Mouse (Mus musculus) MEL (cell line): Measurements from ENCODE around the gene Chkb. TPM values are rescaled to one million over a fixed set of nuclear protein-coding genes. Genes with fewer than 3 reads are reported as not detected.

Source experiments
- DNase-seq: peaks from one replicate; pipeline ENCODE4 v3.0.0; 2011; ENCODE audit warnings: low read depth, low spot score
- H3K27ac ChIP-seq: 2 replicates; pipeline ENCODE4 v1.5.1; 2012; ENCODE audit warnings: low read depth, mild to moderate bottlenecking, control low read depth, low read length, moderate library complexity; ENCODE audit not compliant: control insufficient read depth
- H3K27me3 ChIP-seq, 2 experiments: fragments of 150-350 bp in 1 of 2; sonication (generic) in 1 of 2; 2 replicates each; pipeline ENCODE4 v1.6.1; 2012; ENCODE audit warnings: low read length in 2 of 2, mild to moderate bottlenecking in 2 of 2, improper control_type of control experiment in 1 of 2, moderate library complexity in 1 of 2; ENCODE audit not compliant: insufficient read depth in 2 of 2, control insufficient read depth in 1 of 2
- H3K36me3 ChIP-seq, 2 experiments: 2 replicates each; pipeline ENCODE4 v1.6.1; 2012 to 2014; ENCODE audit warnings: low read length in 2 of 2, improper control_type of control experiment in 1 of 2, inconsistent platforms in 1 of 2, mild to moderate bottlenecking in 1 of 2; ENCODE audit not compliant: insufficient read depth in 2 of 2, control insufficient read depth in 1 of 2
- H3K4me1 ChIP-seq, 2 experiments: fragments of 150-350 bp in 1 of 2; sonication (generic) in 1 of 2; 2 replicates each; pipeline ENCODE4 v1.6.1; 2012; ENCODE audit warnings: low read length in 2 of 2, improper control_type of control experiment in 1 of 2, mild to moderate bottlenecking in 1 of 2; ENCODE audit not compliant: insufficient read depth in 2 of 2, control insufficient read depth in 1 of 2
- H3K4me3 ChIP-seq, 2 experiments: fragments of 150-350 bp in 1 of 2; sonication (generic) in 1 of 2; 2 replicates each; pipeline ENCODE4 v1.5.1; 2012; ENCODE audit warnings: low read depth in 2 of 2, low read length in 2 of 2, mild to moderate bottlenecking in 2 of 2, moderate library complexity in 2 of 2, control low read depth in 1 of 2, improper control_type of control experiment in 1 of 2; ENCODE audit not compliant: control insufficient read depth in 1 of 2, insufficient read depth in 1 of 2
- H3K79me2 ChIP-seq: 2 replicates; pipeline ENCODE4 v1.6.1; 2012; ENCODE audit warnings: mild to moderate bottlenecking, low read length, moderate library complexity; ENCODE audit not compliant: control insufficient read depth, poor library complexity, insufficient read depth
- H3K9ac ChIP-seq: 2 replicates; pipeline ENCODE4 v1.6.1; 2012; ENCODE audit warnings: low read depth, mild to moderate bottlenecking, control low read depth, low read length, moderate library complexity; ENCODE audit not compliant: control insufficient read depth, poor library complexity, severe bottlenecking
- H3K9me3 ChIP-seq: fragments of 150-350 bp; sonication (generic); replicated peaks from 2 replicates; pipeline ENCODE4 v1.6.1; 2012; ENCODE audit warnings: mild to moderate bottlenecking, low read length, improper control_type of control experiment, moderate library complexity; ENCODE audit not compliant: insufficient read depth
- BHLHE40 ChIP-seq: IDR thresholded peaks from 2 replicates; pipeline ENCODE4 v1.6.1; 2012; ENCODE audit warnings: low read depth, mild to moderate bottlenecking, inconsistent platforms, low read length, improper control_type of control experiment, borderline replicate concordance
- E2F4 ChIP-seq: IDR thresholded peaks from 2 replicates; pipeline ENCODE4 v1.6.1; 2011; ENCODE audit warnings: low read depth, low read length, improper control_type of control experiment, borderline replicate concordance
- ELF1 ChIP-seq: IDR thresholded peaks from 2 replicates; pipeline ENCODE4 v1.6.1; 2014; ENCODE audit warnings: low read depth, mild to moderate bottlenecking, inconsistent platforms, low read length, improper control_type of control experiment, moderate library complexity
- EP300 ChIP-seq, 2 experiments: IDR thresholded peaks; 2 replicates each; pipeline ENCODE4 v1.6.1; 2011; ENCODE audit warnings: improper control_type of control experiment in 2 of 2, low read length in 2 of 2, low read depth in 1 of 2, mild to moderate bottlenecking in 1 of 2
- GATA1 ChIP-seq: IDR thresholded peaks from 2 replicates; pipeline ENCODE4 v1.6.1; 2011; ENCODE audit warnings: low read depth, low read length, improper control_type of control experiment
- JUND ChIP-seq: IDR thresholded peaks from 2 replicates; pipeline ENCODE4 v1.6.1; 2011; ENCODE audit warnings: low read depth, mild to moderate bottlenecking, improper control_type of control experiment, low read length
- MAX ChIP-seq: IDR thresholded peaks from 2 replicates; pipeline ENCODE4 v1.6.1; 2011; ENCODE audit warnings: low read length, improper control_type of control experiment
- MAZ ChIP-seq: IDR thresholded peaks from 2 replicates; pipeline ENCODE4 v1.6.1; 2012; ENCODE audit warnings: low read depth, mild to moderate bottlenecking, inconsistent platforms, low read length, improper control_type of control experiment
- MEF2A ChIP-seq: IDR thresholded peaks from 2 replicates; pipeline ENCODE4 v1.6.1; 2014; ENCODE audit warnings: low read depth, mild to moderate bottlenecking, inconsistent platforms, low read length, improper control_type of control experiment; ENCODE audit not compliant: poor library complexity, insufficient replicate concordance, severe bottlenecking; ENCODE audit errors: extremely low read depth
- MXI1 ChIP-seq: IDR thresholded peaks from 2 replicates; pipeline ENCODE4 v1.6.1; 2011; ENCODE audit warnings: mild to moderate bottlenecking, low read depth, low read length, improper control_type of control experiment
- NELFE ChIP-seq: IDR thresholded peaks from 2 replicates; pipeline ENCODE4 v1.6.1; 2011; ENCODE audit warnings: low read depth, low read length, improper control_type of control experiment
- POLR2A ChIP-seq, 2 experiments: IDR thresholded peaks; 2 replicates each; pipeline ENCODE4 v1.6.1; 2011 to 2012; ENCODE audit warnings: low read length in 2 of 2, mild to moderate bottlenecking in 2 of 2, control low read depth in 1 of 2, improper control_type of control experiment in 1 of 2, low read depth in 1 of 2, moderate library complexity in 1 of 2; ENCODE audit not compliant: control insufficient read depth in 1 of 2, insufficient read depth in 1 of 2, poor library complexity in 1 of 2
- POLR2AphosphoS5 ChIP-seq: IDR thresholded peaks from 2 replicates; pipeline ENCODE4 v1.6.1; 2012; ENCODE audit warnings: low read depth, borderline replicate concordance, mild to moderate bottlenecking, inconsistent platforms, low read length, moderate library complexity, mixed read lengths
- RAD21 ChIP-seq: IDR thresholded peaks from 2 replicates; pipeline ENCODE4 v1.6.1; 2011; ENCODE audit warnings: mild to moderate bottlenecking, low read depth, low read length, improper control_type of control experiment
- SIN3A ChIP-seq: IDR thresholded peaks from 2 replicates; pipeline ENCODE4 v1.6.1; 2012; ENCODE audit warnings: low read length, improper control_type of control experiment, inconsistent platforms
- SMC3 ChIP-seq: IDR thresholded peaks from 2 replicates; pipeline ENCODE4 v1.6.1; 2011; ENCODE audit warnings: low read depth, low read length, improper control_type of control experiment
- TAL1 ChIP-seq: IDR thresholded peaks from 2 replicates; pipeline ENCODE4 v1.6.1; 2012; ENCODE audit warnings: mild to moderate bottlenecking, inconsistent platforms, low read length, moderate library complexity, mixed read lengths
- TBP ChIP-seq: IDR thresholded peaks from 2 replicates; pipeline ENCODE4 v1.8.0; 2011; ENCODE audit warnings: low read depth, low read length, improper control_type of control experiment
- TCF12 ChIP-seq: IDR thresholded peaks from 2 replicates; pipeline ENCODE4 v1.6.1; 2014; ENCODE audit warnings: low read depth, mild to moderate bottlenecking, inconsistent platforms, low read length, improper control_type of control experiment, moderate library complexity
- UBTF ChIP-seq: IDR thresholded peaks from 2 replicates; pipeline ENCODE4 v1.6.1; 2012; ENCODE audit warnings: low read depth, mild to moderate bottlenecking, inconsistent platforms, low read length, improper control_type of control experiment, moderate library complexity, borderline replicate concordance; ENCODE audit not compliant: insufficient read depth
- ZC3H11A ChIP-seq: IDR thresholded peaks from 2 replicates; pipeline ENCODE4 v1.6.1; 2012; ENCODE audit warnings: low read depth, mild to moderate bottlenecking, inconsistent platforms, low read length, improper control_type of control experiment
- ZKSCAN1 ChIP-seq: IDR thresholded peaks from 2 replicates; pipeline ENCODE4 v1.6.1; 2012; ENCODE audit warnings: low read depth, mild to moderate bottlenecking, inconsistent platforms, low read length, improper control_type of control experiment, moderate library complexity
- ZNF384 ChIP-seq: IDR thresholded peaks from 2 replicates; pipeline ENCODE4 v1.6.1; 2012; ENCODE audit warnings: low read depth, mild to moderate bottlenecking, inconsistent platforms, low read length, improper control_type of control experiment
- polyA plus RNA-seq, 2 experiments: library from polyadenylated mRNA; stranded (reverse) in 1 of 2; unstranded in 1 of 2; fragments of >175 nt in 1 of 2; fragments of >200 nt in 1 of 2; gene quantifications; 2 replicates each; pipeline versions ENCODE4 v1.2.1 to v1.2.4; 2012; ENCODE audit warnings: low replicate concordance in 2 of 2, low read depth in 1 of 2; ENCODE audit not compliant: insufficient read length in 2 of 2, insufficient read depth in 1 of 2, missing spikeins in 1 of 2
- total RNA-seq: library from RNA; depleted of rRNA; stranded (reverse); fragments of 300-350 nt; gene quantifications from 2 replicates; pipeline ENCODE4 v1.2.3, GENCODE M21; 2012

Gene Chkb
- total and polyA plus RNA-seq, 3 experiments, result 19.3 to 51.3 TPM; not detected in 1

- Histone ChIP-seq H3K4me3 (peak overlapping the region; percentile 76), H3K9me3 (no peaks in the 10 kb centered on the region), H3K79me2 (no peaks in the 10 kb centered on the region; the same call in 1 of the 2 replicates), H3K36me3 (no peaks in the 10 kb centered on the region), H3K9ac (peak overlapping the region; percentile 81), H3K27me3 (no peaks in the 10 kb centered on the region), H3K27ac (no peak overlapping the region)
- TF ChIP-seq MAX (no peak), SMC3 (no peak), TBP (no peak), ZNF384 (no peak), MEF2A (no peak), ZKSCAN1 (no peak), TAL1 (no peak), BHLHE40 (no peak), TCF12 (no peak), UBTF (no peak), SIN3A (no peak), ZC3H11A (no peak), POLR2AphosphoS5 (no peak), POLR2A (IDR thresholded peaks at IDR 0.05; ENCODE audit: control insufficient read depth in 1 of 2, insufficient read depth in 1 of 2, low read depth in 1 of 2, low read length in 2 of 2, poor library complexity in 1 of 2) (no peak), E2F4 (no peak), ELF1 (no peak)
- TF ChIP-seq, all 39 proteins: peak for 0
- DNase-seq, result peak; percentile 39
- H3K4me1 ChIP-seq, result peaks cover 0 to 9% of the 10 kb centered on the region in 2 experiments; a peak in 2 of 4 replicates
Observed at GRCm38 (mm10) chr15:89475293-89475600, 45.5 kb upstream of the Chkb start.

- H3K4me3 ChIP-seq, result peak overlapping the region; percentile 76
Observed at GRCm38 (mm10) chr15:89474596-89475292, 45.0 kb upstream of the Chkb start.

More at GRCm38 (mm10) chr15:89474596-89475292, 45.0 kb upstream of the Chkb start:
- peak overlapping the region; percentile 81 for H3K9ac ChIP-seq
- H3K9me3 ChIP-seq, result no peaks in the 10 kb centered on the region
- H3K27me3 ChIP-seq, result no peaks in the 10 kb centered on the region
- H3K36me3 ChIP-seq, result no peaks in the 10 kb centered on the region
- no peak overlapping the region for H3K27ac ChIP-seq
- TF ChIP-seq MEF2A, result no peak
- TF ChIP-seq BHLHE40, result no peak
- TF ChIP-seq TCF12, result no peak
- no peak for TF ChIP-seq ZNF384
- TF ChIP-seq JUND, result no peak
- TF ChIP-seq GATA1, result no peak
- no peak for TF ChIP-seq NELFE
- no peak for TF ChIP-seq EP300 (IDR thresholded peaks at IDR 0.05; ENCODE audit: low read depth in 1 of 2, low read length in 2 of 2)
- TF ChIP-seq MXI1, result no peak
- no peak for TF ChIP-seq RAD21
- no peak for TF ChIP-seq POLR2AphosphoS5
- TF ChIP-seq ZC3H11A, result no peak
- no peak for TF ChIP-seq TBP
- no peak for TF ChIP-seq UBTF
- TF ChIP-seq E2F4, result no peak
- no peak for TF ChIP-seq MAZ
- no peak for TF ChIP-seq SMC3
- peaks cover 0 to 9% of the 10 kb centered on the region in 2 experiments; a peak in 2 of 4 replicates for H3K4me1 ChIP-seq
- DNase-seq, result no peak
- no peaks in the 10 kb centered on the region; the same call in 1 of the 2 replicates for H3K79me2 ChIP-seq
